Mouse (Mus musculus): ENCODE results near the gene Etfa. TPM values are rescaled to one million over a fixed set of nuclear protein-coding genes. Genes with fewer than 3 reads are reported as not detected.

Gene Etfa
- total RNA-seq (2021), result 10 to 100 TPM; 42.7 to 44.6 TPM

- intact Hi-C loops (cut with DNase I), result no loop called here
Observed at GRCm38 (mm10) chr9:55512027-55512543, at the start of gene Etfa. Gene Etfa (minus strand): TSS chr9:55512243.

GRCm38 (mm10) chr9:55560960-55561359 is 48.9 kb upstream of the Etfa start:
- intact Hi-C loops (cut with DNase I), result no loop called here
- no peak for DNase-seq (ENCODE audit: extremely low spot score in 1 of 2, low spot score in 2 of 2)

More at GRCm38 (mm10) chr9:55512027-55512543, at the start of gene Etfa:
- peak; percentile 90 to 97 for DNase-seq (ENCODE audit: extremely low spot score in 1 of 2, low spot score in 2 of 2)

- no peak for DNase-seq (ENCODE audit: extremely low spot score in 1 of 2, low spot score in 2 of 2)
- intact Hi-C loops (cut with DNase I), result no loop called here
Observed at GRCm38 (mm10) chr9:55554986-55555385, 42.9 kb upstream of the Etfa start.

GRCm38 (mm10) chr9:55549302-55549890 is 37.4 kb upstream of the Etfa start:
- intact Hi-C loops (cut with DNase I), result no loop called here
- DNase-seq (ENCODE audit: extremely low spot score in 1 of 2, low spot score in 2 of 2), result no peak

- DNase-seq (ENCODE audit: extremely low spot score in 1 of 2, low spot score in 2 of 2), result no peak
- intact Hi-C loops (cut with DNase I), result no loop called here
Observed at GRCm38 (mm10) chr9:55548871-55549270, 36.8 kb upstream of the Etfa start.

GRCm38 (mm10) chr9:55546176-55547010 is 34.4 kb upstream of the Etfa start:
- DNase-seq (ENCODE audit: extremely low spot score in 1 of 2, low spot score in 2 of 2), result peak in 1 of 2 experiments; percentile 53
- intact Hi-C loops (cut with DNase I), result no loop called here

- intact Hi-C loops (cut with DNase I), result no loop called here
- no peak for DNase-seq (ENCODE audit: extremely low spot score in 1 of 2, low spot score in 2 of 2)
Observed at GRCm38 (mm10) chr9:55545556-55546175, 33.6 kb upstream of the Etfa start.

GRCm38 (mm10) chr9:55544861-55545555 is 33.0 kb upstream of the Etfa start:
- intact Hi-C loops (cut with DNase I), result no loop called here
- DNase-seq (ENCODE audit: extremely low spot score in 1 of 2, low spot score in 2 of 2), result no peak

- no peak for DNase-seq (ENCODE audit: extremely low spot score in 1 of 2, low spot score in 2 of 2)
- intact Hi-C loops (cut with DNase I), result no loop called here
Observed at GRCm38 (mm10) chr9:55543703-55544401, 31.8 kb upstream of the Etfa start.

GRCm38 (mm10) chr9:55543336-55543702 is 31.3 kb upstream of the Etfa start:
- no peak for DNase-seq (ENCODE audit: extremely low spot score in 1 of 2, low spot score in 2 of 2)
- intact Hi-C loops (cut with DNase I), result no loop called here

- no peak for DNase-seq (ENCODE audit: extremely low spot score in 1 of 2, low spot score in 2 of 2)
- intact Hi-C loops (cut with DNase I), result no loop called here
Observed at GRCm38 (mm10) chr9:55542366-55543325, 30.6 kb upstream of the Etfa start.

- DNase-seq (ENCODE audit: extremely low spot score in 1 of 2, low spot score in 2 of 2), result no peak
Observed at GRCm38 (mm10) chr9:55541681-55542365, 29.8 kb upstream of the Etfa start.

GRCm38 (mm10) chr9:55540888-55541287 is 28.8 kb upstream of the Etfa start:
- intact Hi-C loops (cut with DNase I), result no loop called here
- DNase-seq (ENCODE audit: extremely low spot score in 1 of 2, low spot score in 2 of 2), result peak in 1 of 2 experiments; percentile 67

More at GRCm38 (mm10) chr9:55541681-55542365, 29.8 kb upstream of the Etfa start:
- intact Hi-C loops (cut with DNase I), result no loop called here

GRCm38 (mm10) chr9:55540391-55540770 is 28.3 kb upstream of the Etfa start:
- no peak for DNase-seq (ENCODE audit: extremely low spot score in 1 of 2, low spot score in 2 of 2)
- intact Hi-C loops (cut with DNase I), result no loop called here

GRCm38 (mm10) chr9:55539661-55540390 is 27.8 kb upstream of the Etfa start:
- no peak for DNase-seq (ENCODE audit: extremely low spot score in 1 of 2, low spot score in 2 of 2)
- intact Hi-C loops (cut with DNase I), result loop anchor here (5.0 kb wide), 1 partner anchor 113 kb away; no protein-coding TSS in a partner anchor

- no peak for DNase-seq (ENCODE audit: extremely low spot score in 1 of 2, low spot score in 2 of 2)
- intact Hi-C loops (cut with DNase I), result loop anchor here (5.0 kb wide), 1 partner anchor 112 kb away; no protein-coding TSS in a partner anchor
Observed at GRCm38 (mm10) chr9:55539006-55539405, 27.0 kb upstream of the Etfa start.
